Mouse (Mus musculus): Measurements from ENCODE around the gene 2310022A10Rik.

- peak; percentile 34; the same call in 1 of the 2 replicates for TF ChIP-seq POLR2A (IDR thresholded peaks at IDR 0.05; ENCODE audit: insufficient read depth, low read depth, low read length)
- no peak for TF ChIP-seq CTCF (IDR thresholded peaks at IDR 0.05)
- TF ChIP-seq EP300 (IDR thresholded peaks at IDR 0.05; ENCODE audit: insufficient read depth, low read depth, low read length), result peak; percentile 61; the same call in 1 of the 2 replicates
These were observed 52.7 kb downstream of the 2310022A10Rik start for GRCm38 (mm10) chr7:27605499-27606285.

All from heart, adult 2 months (tissue).